Mouse (Mus musculus) midbrain, embryonic 16.5 days (tissue): Measurements from ENCODE around the gene Gabrr1. TPM values are rescaled to one million over a fixed set of nuclear protein-coding genes. Genes with fewer than 3 reads are reported as not detected.
"Not testable (repeated sequence)": the region's sequence is repeated elsewhere in the genome, so short reads cannot be mapped to it uniquely, and the experiment has no call there.

Experiments
- ATAC-seq: fragments of 200-750 bp; cut with Nextera tagmentation; 2 replicates; pipeline ENCODE4 v1.8.0; 2017; ENCODE audit warnings: moderate TSS enrichment
- H3K27ac ChIP-seq: fragments of 300-500 bp; sonication (generic); 2 replicates; pipeline ENCODE4 v1.5.1; 2014; ENCODE audit warnings: mild to moderate bottlenecking, low read length, mixed read lengths
- H3K27me3 ChIP-seq: fragments of 300-500 bp; sonication (generic); 2 replicates; pipeline ENCODE4 v1.6.1; 2014; ENCODE audit warnings: low read depth, low read length, mixed read lengths; ENCODE audit not compliant: control insufficient read depth, insufficient read depth
- H3K36me3 ChIP-seq: fragments of 300-500 bp; sonication (generic); 2 replicates; pipeline ENCODE4 v1.6.1; 2014; ENCODE audit warnings: mild to moderate bottlenecking, low read length, moderate library complexity, mixed read lengths; ENCODE audit not compliant: control insufficient read depth, insufficient read depth
- H3K4me1 ChIP-seq: fragments of 300-500 bp; sonication (generic); 2 replicates; pipeline ENCODE4 v1.6.1; 2014; ENCODE audit warnings: mild to moderate bottlenecking, low read length, mixed read lengths; ENCODE audit not compliant: control insufficient read depth, insufficient read depth
- H3K4me2 ChIP-seq: fragments of 300-500 bp; sonication (generic); 2 replicates; pipeline ENCODE4 v1.6.1; 2014; ENCODE audit warnings: mild to moderate bottlenecking, low read length, mixed read lengths
- H3K4me3 ChIP-seq: fragments of 300-500 bp; sonication (generic); 2 replicates; pipeline ENCODE4 v1.5.1; 2014; ENCODE audit warnings: low read depth, mild to moderate bottlenecking, low read length, moderate library complexity, mixed read lengths
- H3K9ac ChIP-seq: fragments of 300-500 bp; sonication (generic); 2 replicates; pipeline ENCODE4 v1.6.1; 2014; ENCODE audit warnings: low read depth, low read length, mixed read lengths
- H3K9me3 ChIP-seq: fragments of 300-500 bp; sonication (generic); replicated peaks from 2 replicates; pipeline ENCODE4 v1.6.1; 2014; ENCODE audit warnings: mild to moderate bottlenecking, low read length, mixed read lengths; ENCODE audit not compliant: control insufficient read depth, poor library complexity, severe bottlenecking
- WGBS: fragments of 180-500 bp; shearing (Covaris S2); extraction: QIAGEN DNeasy Blood & Tissue Kit; methylation state at CpG from one replicate; pipeline ENCODE4 v1.1.7; 2014; 5-methylcytosine and 5-hydroxymethylcytosine counted together
- polyA plus RNA-seq: library from polyadenylated mRNA; unstranded; fragments of >200 nt; fragmentation: Nextera tagmentation; extraction: Ambion mirVana; gene quantifications from 2 replicates; pipeline ENCODE4 v1.2.1, GENCODE M21; 2015

Gene Gabrr1
- polyA plus RNA-seq, result 0.67 and 0.82 TPM in 2 replicates

DNA sequence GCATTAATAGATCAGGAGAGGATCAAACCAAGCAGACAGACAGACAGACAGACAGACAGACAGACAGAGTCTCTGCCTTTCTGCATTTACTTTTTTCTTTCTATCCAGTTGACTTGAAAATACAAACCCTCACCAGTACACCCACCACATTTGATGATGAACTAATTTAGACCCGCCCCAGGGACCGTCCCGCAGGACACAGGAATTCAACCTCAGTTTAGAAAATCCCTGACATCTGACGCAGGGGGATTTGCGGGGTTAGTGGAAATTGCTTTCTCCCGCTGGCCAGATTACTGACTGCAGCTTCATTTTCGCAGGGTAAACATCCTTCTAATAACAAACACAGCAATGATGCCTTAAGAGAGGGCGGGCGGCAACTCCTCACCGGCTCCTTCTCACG, at the start of gene Gabrr1:
TSS of gene Gabrr1 (plus strand) at position 301 of the 400 bp plus-strand sequence.
- H3K27me3 ChIP-seq, result no peaks in the 10 kb centered on the region

DNA sequence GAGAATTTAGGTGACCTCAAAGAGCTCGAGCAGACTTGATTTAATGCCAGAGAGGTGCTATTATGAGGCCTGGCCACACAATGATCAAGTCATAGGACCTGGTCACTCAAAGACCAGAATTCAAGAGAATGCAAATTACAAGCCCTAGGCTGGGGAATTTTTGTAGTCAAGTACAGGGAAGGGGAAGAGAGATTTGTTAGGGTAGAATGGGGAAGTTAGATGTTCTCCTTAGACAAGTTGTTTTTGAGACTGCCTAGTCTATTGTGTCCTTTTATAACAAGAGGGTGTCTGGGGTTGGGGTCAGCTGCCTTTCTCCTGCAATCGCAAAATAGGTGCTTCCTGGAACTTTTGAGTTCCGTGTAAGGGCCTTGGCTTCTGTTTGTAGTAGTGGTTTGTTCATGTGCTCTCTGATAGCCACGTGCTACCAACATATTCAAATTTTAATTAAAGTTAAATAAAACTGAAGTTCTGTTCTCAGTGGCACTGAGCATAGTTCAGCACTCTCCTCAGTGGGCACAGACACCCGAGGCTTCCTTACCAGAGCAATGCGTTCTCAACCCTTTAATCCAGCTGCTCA, 33.1 kb upstream of the Gabrr1 start:
- no peak for ATAC-seq
- H3K27ac ChIP-seq, result no peak overlapping the region
- WGBS, result 84% methylated on average over 6 of the region's 6 CpGs
- no peaks in the 10 kb centered on the region for H3K4me1 ChIP-seq
- no peak overlapping the region for H3K4me2 ChIP-seq
- no peak overlapping the region for H3K4me3 ChIP-seq
- no peak overlapping the region for H3K9ac ChIP-seq
- no peaks in the 10 kb centered on the region for H3K27me3 ChIP-seq
- H3K36me3 ChIP-seq, result no peaks in the 10 kb centered on the region
- no peaks in the 10 kb centered on the region for H3K9me3 ChIP-seq

More for the DNA sequence above, at the start of gene Gabrr1:
- no peak for ATAC-seq
- Histone ChIP-seq H3K27ac (no peak within 1 kb of the TSS), H3K4me3 (no peak within 1 kb of the TSS), H3K9me3 (no peaks in the 10 kb centered on the region), H3K4me1 (no peaks in the 10 kb centered on the region), H3K9ac (no peak within 1 kb of the TSS), H3K36me3 (no peaks in the 10 kb centered on the region), H3K4me2 (no peak within 1 kb of the TSS)
- WGBS, result 63% methylated on average over 11 of the region's 11 CpGs

DNA sequence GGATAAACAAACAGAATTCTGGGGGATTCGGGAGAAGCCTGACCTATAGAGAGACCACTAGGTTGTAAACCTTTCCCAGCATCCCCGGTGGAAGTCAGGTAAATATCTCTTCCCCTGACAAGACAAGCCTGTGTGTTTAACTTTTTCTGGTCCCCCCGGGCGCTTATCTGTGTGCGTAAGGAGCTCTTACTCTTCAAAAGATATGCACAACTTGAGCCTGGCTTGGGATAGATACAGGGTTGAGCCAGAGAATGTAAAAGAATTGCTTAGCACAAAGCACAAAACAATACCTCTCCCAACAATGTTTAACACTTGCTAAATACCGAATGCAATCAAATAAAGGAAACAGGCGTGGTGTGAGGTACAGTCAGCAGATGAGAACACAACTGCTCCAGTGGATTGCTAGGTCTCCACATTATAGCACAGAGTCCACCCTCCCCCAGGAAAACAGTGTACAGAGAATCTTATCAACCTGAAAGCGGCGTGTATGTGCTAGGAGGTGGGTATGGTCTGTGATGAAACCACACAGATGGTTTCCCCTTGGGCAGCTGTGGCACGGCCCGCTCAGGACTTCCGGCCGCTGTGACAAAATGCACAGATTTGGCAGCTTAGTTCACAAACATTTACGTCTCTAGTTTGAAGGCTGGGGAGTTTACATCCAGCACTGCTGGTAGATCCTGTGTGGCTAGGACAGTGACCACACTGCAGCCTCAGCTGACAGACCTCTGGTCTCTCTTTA, 22.4 kb upstream of the Gabrr1 start:
- 88% methylated on average over 14 of the region's 14 CpGs for WGBS
- Histone ChIP-seq H3K9me3 (no peaks in the 10 kb centered on the region), H3K4me3 (no peak overlapping the region), H3K27ac (no peak overlapping the region), H3K4me1 (no peaks in the 10 kb centered on the region), H3K9ac (no peak overlapping the region), H3K4me2 (no peak overlapping the region), H3K27me3 (no peaks in the 10 kb centered on the region), H3K36me3 (no peaks in the 10 kb centered on the region)
- ATAC-seq, result no peak

DNA sequence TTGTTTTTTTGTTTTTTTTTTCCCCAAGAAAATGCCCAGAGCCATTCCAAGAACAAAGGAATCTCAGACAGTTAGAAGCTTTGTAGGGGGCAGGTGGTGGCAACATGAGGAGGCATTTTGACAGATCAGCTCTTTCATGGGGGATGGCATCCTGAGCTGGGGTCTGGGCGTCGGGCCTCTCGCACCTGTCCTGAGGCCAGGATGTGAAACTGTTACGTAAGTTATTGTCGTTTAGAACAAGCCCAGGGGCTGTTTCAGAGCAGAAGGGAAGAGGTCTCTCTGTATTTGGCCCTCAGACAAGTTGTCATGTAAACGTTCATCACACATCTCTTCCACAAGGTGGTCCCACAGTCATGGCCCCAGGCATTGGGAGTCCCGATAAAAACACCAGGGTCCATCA, 21.5 kb upstream of the Gabrr1 start:
- 84% methylated on average over 7 of the region's 7 CpGs for WGBS
- Histone ChIP-seq H3K4me2 (no peak overlapping the region), H3K27me3 (no peaks in the 10 kb centered on the region), H3K9me3 (no peaks in the 10 kb centered on the region), H3K9ac (no peak overlapping the region), H3K4me3 (no peak overlapping the region), H3K27ac (no peak overlapping the region), H3K36me3 (no peaks in the 10 kb centered on the region), H3K4me1 (no peaks in the 10 kb centered on the region)
- no peak for ATAC-seq

DNA sequence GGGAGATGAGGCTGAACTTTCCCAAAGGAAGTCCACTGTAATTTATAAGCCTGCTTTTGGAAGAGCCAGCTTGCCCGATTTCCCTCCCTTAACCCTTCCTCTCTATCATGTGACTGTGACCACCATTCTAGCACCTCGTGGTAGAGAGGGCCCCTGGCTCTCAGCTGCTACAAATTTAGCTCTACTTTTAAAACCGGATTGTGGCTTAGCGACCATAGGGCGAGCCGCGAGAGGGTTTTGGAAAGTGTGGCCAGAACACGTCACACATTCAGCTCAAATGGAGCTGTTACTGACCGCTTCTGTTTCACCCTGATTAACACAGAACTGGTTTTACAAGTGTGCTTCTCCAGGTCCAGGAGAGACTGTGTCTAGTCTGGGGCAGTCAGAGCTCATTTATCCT, 21.0 kb upstream of the Gabrr1 start:
- no peaks in the 10 kb centered on the region for H3K36me3 ChIP-seq
- H3K4me3 ChIP-seq, result no peak overlapping the region
- H3K4me1 ChIP-seq, result no peaks in the 10 kb centered on the region
- 91% methylated on average over 9 of the region's 9 CpGs for WGBS
- no peak overlapping the region for H3K9ac ChIP-seq
- no peaks in the 10 kb centered on the region for H3K9me3 ChIP-seq
- H3K4me2 ChIP-seq, result no peak overlapping the region
- H3K27ac ChIP-seq, result no peak overlapping the region
- no peak for ATAC-seq
- H3K27me3 ChIP-seq, result no peaks in the 10 kb centered on the region

DNA sequence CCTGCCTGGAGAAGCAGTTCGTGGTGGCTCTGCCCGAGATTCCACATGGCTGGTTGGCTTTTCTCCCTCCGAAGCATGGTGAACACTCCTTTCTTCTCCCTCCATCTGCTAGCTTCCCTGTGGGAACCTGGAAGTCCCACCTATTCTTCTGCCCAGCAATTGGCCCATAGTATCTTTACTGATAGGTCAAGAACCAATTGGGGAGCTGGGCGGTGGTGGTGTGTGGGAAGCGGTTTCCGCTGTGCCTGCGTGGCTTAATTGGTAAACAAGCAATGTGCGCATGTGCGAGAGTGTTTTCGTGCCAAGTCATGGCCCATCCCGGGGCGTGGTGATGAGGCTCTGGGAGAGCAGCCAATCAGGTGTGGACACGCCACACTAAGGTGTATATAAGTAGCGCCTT, 19.5 kb upstream of the Gabrr1 start:
- H3K27me3 ChIP-seq, H3K9ac ChIP-seq, H3K4me2 ChIP-seq, H3K4me1 ChIP-seq, H3K9me3 ChIP-seq, ATAC-seq, H3K4me3 ChIP-seq, H3K36me3 ChIP-seq, H3K27ac ChIP-seq: not testable (repeated sequence)
- 97% methylated on average over 10 of the region's 14 CpGs for WGBS

DNA sequence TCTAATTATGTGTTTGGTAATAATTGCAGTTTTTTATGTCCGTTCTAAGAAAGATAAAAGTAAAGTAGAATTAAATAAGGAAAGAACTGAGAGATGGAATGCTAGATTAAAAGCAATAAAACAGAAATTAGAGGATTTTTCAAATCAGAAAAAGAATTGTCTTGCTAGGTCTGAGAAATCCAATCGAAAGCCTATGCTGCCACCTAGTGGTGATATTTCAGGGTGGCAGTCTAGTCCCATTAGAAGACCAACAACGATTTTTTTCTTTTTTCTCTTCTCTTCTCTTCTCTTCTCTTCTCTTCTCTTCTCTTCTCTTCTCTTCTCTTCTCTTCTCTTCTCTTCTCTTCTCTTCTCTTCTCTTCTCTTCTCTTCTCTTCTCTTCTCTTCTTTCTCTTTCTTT, 13.2 kb upstream of the Gabrr1 start:
- not testable (repeated sequence) for H3K4me3 ChIP-seq, H3K27ac ChIP-seq, H3K36me3 ChIP-seq, H3K4me2 ChIP-seq, H3K9me3 ChIP-seq, H3K4me1 ChIP-seq, ATAC-seq, H3K9ac ChIP-seq, H3K27me3 ChIP-seq
- 0% methylated on average over 3 of the region's 3 CpGs for WGBS

DNA sequence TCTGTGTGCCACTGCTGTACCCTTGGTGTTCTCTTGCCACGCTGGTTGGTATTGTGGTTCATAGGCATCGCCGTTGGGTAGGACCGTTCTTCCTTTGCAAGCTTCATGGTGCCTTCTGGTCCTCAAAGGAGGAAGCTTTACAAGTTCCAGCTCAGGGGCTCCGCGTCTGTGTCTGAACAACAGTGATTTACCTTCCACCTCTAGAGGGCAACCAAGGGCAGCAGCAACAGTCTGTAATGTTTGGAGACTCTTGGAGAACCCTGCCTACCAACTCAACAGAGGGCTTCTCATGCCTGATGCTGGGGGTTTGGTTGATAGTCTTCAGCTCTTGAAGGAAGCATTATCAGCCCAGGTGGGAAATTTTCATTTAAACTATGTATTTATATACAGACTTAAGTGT, 7.8 kb upstream of the Gabrr1 start:
- no peak for ATAC-seq
- no peak overlapping the region for H3K9ac ChIP-seq
- H3K36me3 ChIP-seq, result no peaks in the 10 kb centered on the region
- no peaks in the 10 kb centered on the region for H3K9me3 ChIP-seq
- H3K4me2 ChIP-seq, result no peak overlapping the region
- 83% methylated on average over 6 of the region's 6 CpGs for WGBS
- H3K27me3 ChIP-seq, result no peaks in the 10 kb centered on the region
- H3K4me1 ChIP-seq, result no peaks in the 10 kb centered on the region
- H3K27ac ChIP-seq, result no peak overlapping the region
- H3K4me3 ChIP-seq, result no peak overlapping the region

DNA sequence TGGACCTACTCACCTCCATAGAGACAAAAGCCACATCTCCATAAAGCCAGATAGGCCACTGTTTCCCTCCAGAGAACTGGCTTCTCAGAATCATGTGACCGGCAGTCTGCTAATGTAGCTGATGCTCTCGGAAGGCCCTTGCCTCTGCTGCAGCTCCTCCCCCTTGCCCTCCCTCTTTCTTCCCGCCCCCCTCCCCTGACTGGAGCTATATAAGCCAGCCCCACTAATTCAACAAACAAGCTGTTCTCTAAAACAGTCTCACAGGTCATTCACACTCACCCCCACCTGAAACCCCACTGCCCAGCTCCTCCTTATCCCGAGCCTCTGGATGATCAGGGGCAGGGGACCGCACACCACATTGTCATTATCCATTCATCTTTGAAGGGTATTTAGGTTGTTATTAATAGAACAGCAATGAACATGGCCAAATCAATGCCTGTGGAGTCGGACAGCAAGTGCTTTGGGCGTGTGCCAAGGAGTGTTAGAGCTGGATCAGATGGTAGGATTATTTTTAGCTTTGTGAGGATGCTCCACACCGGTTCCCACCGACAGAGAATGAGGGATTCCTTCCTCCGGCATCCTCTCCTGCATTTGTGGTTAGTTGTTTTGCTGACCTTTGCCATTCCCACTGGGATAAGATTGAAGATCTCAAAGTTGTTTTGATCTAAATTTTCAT, 6.8 kb upstream of the Gabrr1 start:
- no peak overlapping the region for H3K4me2 ChIP-seq
- H3K27ac ChIP-seq, result no peak overlapping the region
- no peak overlapping the region for H3K9ac ChIP-seq
- 58% methylated on average over 10 of the region's 10 CpGs for WGBS
- H3K4me1 ChIP-seq, result no peaks in the 10 kb centered on the region
- no peaks in the 10 kb centered on the region for H3K9me3 ChIP-seq
- ATAC-seq, result no peak
- H3K36me3 ChIP-seq, result no peaks in the 10 kb centered on the region
- no peak overlapping the region for H3K4me3 ChIP-seq
- no peaks in the 10 kb centered on the region for H3K27me3 ChIP-seq
